Mouse (Mus musculus) stomach, postnatal 0 days (tissue): ENCODE measurements around the gene Nup214. TPM values are rescaled to one million over a fixed set of nuclear protein-coding genes. Genes with fewer than 3 reads are reported as not detected.

Source experiments
- ATAC-seq: fragments of 200-750 bp; cut with Nextera tagmentation; 2 replicates; pipeline ENCODE4 v1.8.0; 2017; ENCODE audit not compliant: low FRiP score, low TSS enrichment
- DNase-seq: peaks from one replicate; pipeline ENCODE4 v3.0.0-alpha.2; 2016; ENCODE audit warnings: low spot score
- H3K27ac ChIP-seq: fragments of 300-500 bp; sonication (generic); replicated peaks from 2 replicates; pipeline ENCODE4 v1.5.1; 2014; ENCODE audit warnings: mild to moderate bottlenecking, control low read depth
- H3K27me3 ChIP-seq: fragments of 300-500 bp; sonication (generic); 2 replicates; pipeline ENCODE4 v1.6.1; 2014; ENCODE audit warnings: low read length; ENCODE audit not compliant: control insufficient read depth, insufficient read depth
- H3K36me3 ChIP-seq: fragments of 300-500 bp; sonication (generic); 2 replicates; pipeline ENCODE4 v1.6.1; 2014; ENCODE audit warnings: low read length, mixed read lengths; ENCODE audit not compliant: control insufficient read depth, insufficient read depth
- H3K4me1 ChIP-seq: fragments of 300-500 bp; sonication (generic); replicated peaks from 2 replicates; pipeline ENCODE4 v1.6.1; 2014; ENCODE audit warnings: antibody characterized with exemption; ENCODE audit not compliant: control insufficient read depth, insufficient read depth
- H3K4me2 ChIP-seq: fragments of 300-500 bp; sonication (generic); replicated peaks from 2 replicates; pipeline ENCODE4 v1.6.1; 2014; ENCODE audit warnings: low read depth, mild to moderate bottlenecking, control low read depth, moderate library complexity
- H3K4me3 ChIP-seq: fragments of 300-500 bp; sonication (generic); 2 replicates; pipeline ENCODE4 v1.5.1; 2014; ENCODE audit warnings: low read depth, low read length, control low read depth
- H3K9ac ChIP-seq: fragments of 300-500 bp; sonication (generic); 2 replicates; pipeline ENCODE4 v1.6.1; 2014; ENCODE audit warnings: mild to moderate bottlenecking, low read length, control low read depth, mixed read lengths
- H3K9me3 ChIP-seq: fragments of 300-500 bp; sonication (generic); 2 replicates; pipeline ENCODE4 v1.6.1; 2016; ENCODE audit warnings: low read length; ENCODE audit not compliant: control insufficient read depth
- CTCF ChIP-seq: IDR thresholded peaks from 2 replicates; pipeline ENCODE4 v1.5.1; 2016; ENCODE audit warnings: antibody characterized with exemption, low read depth, mild to moderate bottlenecking, moderate library complexity
- EP300 ChIP-seq: optimal IDR thresholded peaks from 2 replicates; pipeline ENCODE3; 2016; ENCODE audit warnings: antibody characterized with exemption
- WGBS: fragments of 180-500 bp; shearing (Covaris S2); extraction: QIAGEN DNeasy Blood & Tissue Kit; methylation state at CpG from one replicate; pipeline ENCODE4 v1.1.7; 2014; 5-methylcytosine and 5-hydroxymethylcytosine counted together
- polyA plus RNA-seq: library from polyadenylated mRNA; unstranded; fragments of >200 nt; fragmentation: Nextera tagmentation; extraction: Ambion mirVana; gene quantifications from 2 replicates; pipeline ENCODE4 v1.2.1, GENCODE M21; 2015

The Nup214 gene
- polyA plus RNA-seq, 1 experiment from 2014 or later: 33.6 TPM

GRCm38 (mm10) chr2:32077744-32078143, 103.5 kb downstream of the Nup214 start:
- ATAC-seq: no peak
- TF ChIP-seq EP300: no peak
- TF ChIP-seq CTCF: no peak

GRCm38 (mm10) chr2:32078522-32078921, 104.3 kb downstream of the Nup214 start:
- peaks cover 8% of the 10 kb centered on the region; the same call in 1 of the 2 replicates for H3K27me3 ChIP-seq
- H3K27ac ChIP-seq: no peak overlapping the region
- no peaks in the 10 kb centered on the region for H3K4me1 ChIP-seq
- H3K4me2 ChIP-seq: no peak overlapping the region
- WGBS: 47% methylated on average over 8 of the region's 8 CpGs
- DNase-seq (no peak), ATAC-seq (no peak)
- no peak overlapping the region for H3K9ac ChIP-seq
- peak; percentile 4; the same call in 1 of the 2 replicates for TF ChIP-seq CTCF
- no peak for TF ChIP-seq EP300
- H3K4me3 ChIP-seq: no peak overlapping the region
- no peaks in the 10 kb centered on the region for H3K9me3 ChIP-seq
- no peaks in the 10 kb centered on the region for H3K36me3 ChIP-seq

More at GRCm38 (mm10) chr2:32077744-32078143, 103.5 kb downstream of the Nup214 start:
- Histone ChIP-seq H3K4me3 (no peak overlapping the region), H3K36me3 (no peaks in the 10 kb centered on the region), H3K27ac (no peak overlapping the region), H3K9me3 (no peaks in the 10 kb centered on the region), H3K9ac (no peak overlapping the region), H3K4me2 (no peak overlapping the region), H3K4me1 (no peaks in the 10 kb centered on the region), H3K27me3 (peaks cover 7% of the 10 kb centered on the region; the same call in 1 of the 2 replicates)
- DNase-seq: no peak
- WGBS: 77% methylated on average over 10 of the region's 10 CpGs

DNA sequence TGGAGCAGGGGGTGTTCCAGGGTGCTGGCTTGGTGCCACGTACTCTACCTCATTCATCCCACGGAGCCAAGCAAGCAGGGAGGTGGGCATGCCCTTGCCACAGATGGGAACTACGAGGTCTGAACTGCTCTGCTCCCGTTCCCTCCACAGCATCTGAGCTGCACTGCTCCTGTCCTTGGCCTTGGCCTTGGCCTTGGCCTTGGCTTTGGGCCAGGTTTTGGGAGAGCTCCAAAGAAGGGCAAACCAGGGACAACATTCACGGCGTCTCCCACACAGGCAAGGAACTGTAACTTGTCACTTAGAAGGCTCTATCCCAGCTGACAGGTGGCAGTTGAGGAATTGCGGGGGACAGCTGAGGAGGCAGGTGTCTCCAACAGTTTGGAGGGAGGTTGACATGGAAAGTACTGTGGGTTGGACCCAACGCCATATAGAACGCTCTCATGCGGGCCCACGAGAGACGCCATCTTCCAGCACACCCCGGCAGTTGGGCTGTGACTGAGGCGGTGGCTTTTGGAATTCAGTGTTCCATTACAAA, 105.0 kb downstream of the Nup214 start:
- Histone ChIP-seq H3K36me3 (no peaks in the 10 kb centered on the region), H3K4me1 (peaks cover 2% of the 10 kb centered on the region; the same call in 1 of the 2 replicates), H3K4me3 (no peak overlapping the region), H3K27me3 (peaks cover 8% of the 10 kb centered on the region; the same call in 1 of the 2 replicates), H3K9me3 (no peaks in the 10 kb centered on the region), H3K4me2 (no peak overlapping the region), H3K9ac (no peak overlapping the region), H3K27ac (no peak overlapping the region)
- WGBS: 89% methylated on average over 14 of the region's 14 CpGs
- no peak for DNase-seq
- no peak for ATAC-seq
- TF ChIP-seq CTCF (no peak), EP300 (no peak)

GRCm38 (mm10) chr2:32080681-32081080, 106.4 kb downstream of the Nup214 start:
- H3K27me3 ChIP-seq: peaks cover 8% of the 10 kb centered on the region; the same call in 1 of the 2 replicates
- H3K36me3 ChIP-seq: no peaks in the 10 kb centered on the region
- no peak for ATAC-seq
- H3K9me3 ChIP-seq: no peaks in the 10 kb centered on the region
- TF ChIP-seq CTCF (no peak), EP300 (no peak)
- no peak for DNase-seq
- no peak overlapping the region for H3K27ac ChIP-seq
- WGBS: 73% methylated on average over 3 of the region's 3 CpGs
- no peak overlapping the region for H3K4me3 ChIP-seq
- no peak overlapping the region for H3K4me2 ChIP-seq
- H3K9ac ChIP-seq: no peak overlapping the region
- peaks cover 2% of the 10 kb centered on the region; the same call in 1 of the 2 replicates for H3K4me1 ChIP-seq

DNA sequence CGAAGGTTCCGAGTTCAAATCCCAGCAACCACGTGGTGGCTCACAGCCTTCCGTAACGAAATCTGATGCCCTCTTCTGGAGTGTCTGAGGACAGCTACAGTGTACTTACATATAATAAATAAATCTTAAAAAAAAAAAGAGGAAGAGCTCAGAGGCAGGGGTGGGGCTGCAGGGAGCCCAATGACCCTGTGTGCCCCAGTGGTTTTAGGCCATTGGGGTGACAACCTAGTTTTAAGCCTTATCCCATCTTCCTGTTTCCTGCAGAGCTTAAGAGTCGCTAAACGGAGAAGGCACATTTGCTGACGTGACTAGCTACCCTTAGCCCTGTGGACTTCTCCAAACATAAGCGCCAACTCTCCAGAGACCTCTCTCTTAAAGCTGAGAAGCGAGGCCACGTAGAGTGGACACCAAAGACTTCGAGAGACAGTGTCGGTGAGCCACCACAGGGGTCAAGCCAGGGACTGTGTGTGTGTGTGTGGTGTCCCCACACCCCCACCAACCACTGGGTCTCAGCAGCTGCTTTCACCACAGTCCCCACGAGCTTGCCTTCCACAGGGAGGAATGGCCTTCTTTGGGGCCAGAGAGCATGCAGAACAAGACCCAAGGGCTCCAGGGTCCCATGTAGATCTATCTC, 107.2 kb downstream of the Nup214 start:
- no peak for DNase-seq
- 80% methylated on average over 14 of the region's 14 CpGs for WGBS
- no peak overlapping the region for H3K4me3 ChIP-seq
- TF ChIP-seq EP300 (no peak), CTCF (no peak)
- no peak overlapping the region for H3K27ac ChIP-seq
- H3K4me1 ChIP-seq: peaks cover 2% of the 10 kb centered on the region; the same call in 1 of the 2 replicates
- H3K9ac ChIP-seq: no peak overlapping the region
- H3K4me2 ChIP-seq: no peak overlapping the region
- H3K27me3 ChIP-seq: peaks cover 8% of the 10 kb centered on the region; the same call in 1 of the 2 replicates
- no peak for ATAC-seq
- no peaks in the 10 kb centered on the region for H3K9me3 ChIP-seq
- no peaks in the 10 kb centered on the region for H3K36me3 ChIP-seq

- H3K9me3 ChIP-seq: no peaks in the 10 kb centered on the region
- ATAC-seq: no peak
- no peaks in the 10 kb centered on the region for H3K36me3 ChIP-seq
- no peak overlapping the region for H3K27ac ChIP-seq
- H3K4me2 ChIP-seq: peak overlapping the region; percentile 97
- DNase-seq: no peak
- H3K4me3 ChIP-seq: peak overlapping the region; percentile 55; the same call in 1 of the 2 replicates
- no peak overlapping the region for H3K9ac ChIP-seq
- no peak for TF ChIP-seq EP300
- TF ChIP-seq CTCF: no peak
- peaks cover 8% of the 10 kb centered on the region; the same call in 1 of the 2 replicates for H3K27me3 ChIP-seq
- peaks cover 2% of the 10 kb centered on the region; the same call in 1 of the 2 replicates for H3K4me1 ChIP-seq
- 49% methylated on average over 2 of the region's 2 CpGs for WGBS
Observed at GRCm38 (mm10) chr2:32082229-32082628, 108.0 kb downstream of the Nup214 start.
